ENCODE assay signal across 8 mouse cellular contexts in genomic region chr1:162037968-162038421, GRCm38 (mm10). TPM values are rescaled to one million over a fixed set of nuclear protein-coding genes. Genes with fewer than 3 reads are reported as not detected.
DNase-seq lines count a peak whose midpoint lies in the region; ATAC-seq and TF ChIP-seq lines count a peak whose summit lies in the region.

No protein-coding gene starts in this region.

- H3K4me3 ChIP-seq in intestine, embryonic 14.5 days (ENCODE audit: low read depth, low read length): no peak overlapping the region
- no peak overlapping the region for H3K4me3 ChIP-seq in intestine, postnatal 0 days (ENCODE audit: low read depth, low read length)
- no peak overlapping the region for H3K4me3 ChIP-seq in limb, embryonic 14.5 days (replicated peaks; ENCODE audit: low read length)
- no peak overlapping the region for H3K4me3 ChIP-seq in neural tube, embryonic 12.5 days

- no peak overlapping the region for H3K9ac ChIP-seq in intestine, embryonic 14.5 days (ENCODE audit: low read length)
- no peak overlapping the region for H3K9ac ChIP-seq in intestine, postnatal 0 days (ENCODE audit: low read depth, low read length)
- 0 out of 2 replicates have a peak overlapping the region, but pooled peaks have one; percentile 21 for H3K9ac ChIP-seq in limb, embryonic 14.5 days (ENCODE audit: low read depth, low read length, severe bottlenecking)
- no peak overlapping the region for H3K9ac ChIP-seq in neural tube, embryonic 12.5 days

- TF ChIP-seq CTCF in intestine, postnatal 0 days (IDR thresholded peaks at IDR 0.05; ENCODE audit: low read depth): no peak

- H3K4me1 ChIP-seq in intestine, embryonic 14.5 days (replicated peaks; ENCODE audit: control insufficient read depth, insufficient read depth, low read length): peaks cover 44% of the 10 kb centered on the region
- peaks cover 18% of the 10 kb centered on the region for H3K4me1 ChIP-seq in intestine, postnatal 0 days (replicated peaks; ENCODE audit: control insufficient read depth, insufficient read depth, low read length)
- H3K4me1 ChIP-seq in limb, embryonic 14.5 days (ENCODE audit: control insufficient read depth, insufficient read depth, low read length): peaks cover 56% of the 10 kb centered on the region
- H3K4me1 ChIP-seq in neural tube, embryonic 12.5 days: peaks cover 36% of the 10 kb centered on the region

- no peaks in the 10 kb centered on the region for H3K27me3 ChIP-seq in intestine, embryonic 14.5 days (replicated peaks; ENCODE audit: control insufficient read depth, insufficient read depth, low read length)
- H3K27me3 ChIP-seq in intestine, postnatal 0 days (replicated peaks; ENCODE audit: control insufficient read depth, insufficient read depth, low read length): no peaks in the 10 kb centered on the region
- no peaks in the 10 kb centered on the region for H3K27me3 ChIP-seq in limb, embryonic 14.5 days (ENCODE audit: control insufficient read depth, insufficient read depth, low read length)
- no peaks in the 10 kb centered on the region for H3K27me3 ChIP-seq in neural tube, embryonic 12.5 days (replicated peaks)

- WGBS in intestine, embryonic 14.5 days: 60% methylated on average over 10 of the region's 10 CpGs
- WGBS in intestine, postnatal 0 days: 63% methylated on average over 10 of the region's 10 CpGs
- 34% methylated on average over 10 of the region's 10 CpGs for WGBS in limb, embryonic 14.5 days
- 40% methylated on average over 10 of the region's 10 CpGs for WGBS in neural tube, embryonic 12.5 days

- ATAC-seq in intestine, embryonic 14.5 days (replicated peaks; ENCODE audit: low FRiP score, low TSS enrichment, low read depth): no peak; the same call in 1 of the 2 replicates
- ATAC-seq in intestine, postnatal 0 days: no peak
- peak; percentile 48 for ATAC-seq in limb, embryonic 14.5 days (ENCODE audit: low FRiP score, low read depth)
- peak; percentile 90 for ATAC-seq in neural tube, embryonic 12.5 days (ENCODE audit: low FRiP score, low read depth)

- no peak for TF ChIP-seq POLR2A in limb, embryonic 14.5 days (IDR thresholded peaks at IDR 0.05; ENCODE audit: borderline replicate concordance, extremely low read depth, insufficient read depth, insufficient read length)

- no peaks in the 10 kb centered on the region for H3K36me3 ChIP-seq in intestine, embryonic 14.5 days (ENCODE audit: control insufficient read depth, insufficient read depth, low read length)
- H3K36me3 ChIP-seq in intestine, postnatal 0 days (ENCODE audit: control insufficient read depth, insufficient read depth): no peaks in the 10 kb centered on the region
- H3K36me3 ChIP-seq in limb, embryonic 14.5 days (ENCODE audit: control insufficient read depth, insufficient read depth, low read length): 0 out of 2 replicates have a peak, but pooled peaks cover 2% of the 10 kb centered on the region
- no peaks in the 10 kb centered on the region for H3K36me3 ChIP-seq in neural tube, embryonic 12.5 days

- no peak for DNase-seq in intestine, embryonic 14.5 days (ENCODE audit: low spot score)
- peak; percentile 63 for DNase-seq in fat pad, adult 2 months (ENCODE audit: extremely low read depth, low read depth, low spot score)
- peak; percentile 87 for DNase-seq in heart, adult 9 months (ENCODE audit: low spot score in 2 of 2)
- DNase-seq in kidney, adult 9 months: peak; percentile 59
- DNase-seq in limb, embryonic 14.5 days (ENCODE audit: low spot score): peak; percentile 82
- DNase-seq in thymus, postnatal 14 days: no peak

- H3K4me2 ChIP-seq in intestine, embryonic 14.5 days (ENCODE audit: low read length): no peak overlapping the region
- H3K4me2 ChIP-seq in intestine, postnatal 0 days (replicated peaks; ENCODE audit: low read depth): no peak overlapping the region
- peak overlapping the region; percentile 33 for H3K4me2 ChIP-seq in limb, embryonic 14.5 days (replicated peaks; ENCODE audit: low read depth, low read length, severe bottlenecking)
- H3K4me2 ChIP-seq in neural tube, embryonic 12.5 days (replicated peaks): peak overlapping the region; percentile 27

- H3K27ac ChIP-seq in intestine, embryonic 14.5 days (ENCODE audit: low read depth): peak overlapping the region; percentile 72
- H3K27ac ChIP-seq in intestine, postnatal 0 days (ENCODE audit: low read depth, low read length): no peak overlapping the region
- H3K27ac ChIP-seq in limb, embryonic 14.5 days (replicated peaks; ENCODE audit: low read depth, low read length): peak overlapping the region; percentile 96
- peak overlapping the region; percentile 51 for H3K27ac ChIP-seq in neural tube, embryonic 12.5 days

- H3K9me3 ChIP-seq in intestine, embryonic 14.5 days (ENCODE audit: control insufficient read depth, low read length): no peaks in the 10 kb centered on the region
- no peaks in the 10 kb centered on the region for H3K9me3 ChIP-seq in intestine, postnatal 0 days (ENCODE audit: control insufficient read depth)
- no peaks in the 10 kb centered on the region for H3K9me3 ChIP-seq in limb, embryonic 14.5 days (ENCODE audit: control insufficient read depth, low read length)
- no peaks in the 10 kb centered on the region for H3K9me3 ChIP-seq in neural tube, embryonic 12.5 days

RNA-seq across cellular contexts. Expression of gene 4930558K02Rik, which starts 58.6 kb away (rescaled TPM):
- polyA plus RNA-seq in intestine, embryonic 14.5 days (2014; fragmentation: Nextera tagmentation; extraction: Ambion mirVana): not detected in 2 replicates
- not detected in 2 replicates for polyA plus RNA-seq in intestine, postnatal 0 days (2015; fragmentation: Nextera tagmentation; extraction: Ambion mirVana)
- polyA plus RNA-seq in limb, embryonic 14.5 days (2012; rRNA removed): not detected in 2 replicates
- not detected in 2 replicates for polyA plus RNA-seq in limb, embryonic 14.5 days (2014; fragmentation: Nextera tagmentation; extraction: Ambion mirVana)
- polyA plus RNA-seq in neural tube, embryonic 12.5 days (2016; fragmentation: Nextera tagmentation; extraction: Ambion mirVana): not detected in 2 replicates

Comparison
In these comparisons a context has a peak if more than half of its experiments do, and no peak if none do; other contexts are left out.
1. ATAC-seq: peak in limb, embryonic 14.5 days (single experiment) and neural tube, embryonic 12.5 days (single experiment); none in intestine, embryonic 14.5 days (single experiment) and intestine, postnatal 0 days (single experiment).
2. DNase-seq: peak in fat pad, adult 2 months (single experiment), heart, adult 9 months (2 of 2), kidney, adult 9 months (single experiment) and limb, embryonic 14.5 days (single experiment); none in intestine, embryonic 14.5 days (single experiment) and thymus, postnatal 14 days (single experiment).
3. H3K4me2 ChIP-seq: peak in limb, embryonic 14.5 days (single experiment) and neural tube, embryonic 12.5 days (single experiment); none in intestine, embryonic 14.5 days (single experiment) and intestine, postnatal 0 days (single experiment).